Mouse (Mus musculus) stomach, embryonic 16.5 days (tissue): ENCODE results near the gene Hhat. TPM values are rescaled to one million over a fixed set of nuclear protein-coding genes. Genes with fewer than 3 reads are reported as not detected.

Experiments
- ATAC-seq: fragments of 200-750 bp; cut with Nextera tagmentation; 2 replicates; pipeline ENCODE4 v1.8.0; 2017; ENCODE audit warnings: moderate number of reproducible peaks, moderate TSS enrichment; ENCODE audit not compliant: insufficient read depth, low FRiP score
- H3K27ac ChIP-seq: fragments of 300-500 bp; sonication (generic); 2 replicates; pipeline ENCODE4 v1.5.1; 2014; ENCODE audit warnings: low read length
- H3K27me3 ChIP-seq: fragments of 300-500 bp; sonication (generic); 2 replicates; pipeline ENCODE4 v1.6.1; 2014; ENCODE audit warnings: low read length, control low read depth, mixed read lengths; ENCODE audit not compliant: control insufficient read depth, insufficient read depth
- H3K36me3 ChIP-seq: fragments of 300-500 bp; sonication (generic); 2 replicates; pipeline ENCODE4 v1.6.1; 2014; ENCODE audit warnings: low read length; ENCODE audit not compliant: control insufficient read depth, insufficient read depth
- H3K4me1 ChIP-seq: fragments of 300-500 bp; sonication (generic); 2 replicates; pipeline ENCODE4 v1.6.1; 2014; ENCODE audit warnings: low read length, control low read depth, mixed read lengths; ENCODE audit not compliant: control insufficient read depth, insufficient read depth
- H3K4me2 ChIP-seq: fragments of 300-500 bp; sonication (generic); 2 replicates; pipeline ENCODE4 v1.6.1; 2014; ENCODE audit warnings: low read depth, low read length, mixed read lengths
- H3K4me3 ChIP-seq: fragments of 300-500 bp; sonication (generic); replicated peaks from 2 replicates; pipeline ENCODE4 v1.5.1; 2014; ENCODE audit warnings: mild to moderate bottlenecking, low read length
- H3K9ac ChIP-seq: fragments of 300-500 bp; sonication (generic); 2 replicates; pipeline ENCODE4 v1.6.1; 2014; ENCODE audit warnings: low read length
- H3K9me3 ChIP-seq: fragments of 300-500 bp; sonication (generic); replicated peaks from 2 replicates; pipeline ENCODE4 v1.6.1; 2016; ENCODE audit warnings: low read length, control low read depth; ENCODE audit not compliant: control insufficient read depth
- WGBS: fragments of 180-500 bp; shearing (Covaris S2); extraction: QIAGEN DNeasy Blood & Tissue Kit; methylation state at CpG from one replicate; pipeline ENCODE4 v1.1.7; 2014; 5-methylcytosine and 5-hydroxymethylcytosine counted together
- polyA plus RNA-seq: library from polyadenylated mRNA; unstranded; fragments of >200 nt; fragmentation: Nextera tagmentation; extraction: Ambion mirVana; gene quantifications from 2 replicates; pipeline ENCODE4 v1.2.1, GENCODE M21; 2015

The Hhat gene
- polyA plus RNA-seq, 1 experiment from 2014 or later, result 8.9 TPM

GRCm38 (mm10) chr1:192692982-192693381, 78.0 kb downstream of the Hhat start:
- Histone ChIP-seq H3K4me1 (no peaks in the 10 kb centered on the region), H3K27ac (no peak overlapping the region), H3K27me3 (no peaks in the 10 kb centered on the region), H3K36me3 (no peaks in the 10 kb centered on the region), H3K9me3 (no peaks in the 10 kb centered on the region), H3K4me2 (no peak overlapping the region), H3K9ac (no peak overlapping the region), H3K4me3 (no peak overlapping the region)
- no peak for ATAC-seq
- 77% methylated on average over 7 of the region's 7 CpGs for WGBS

DNA sequence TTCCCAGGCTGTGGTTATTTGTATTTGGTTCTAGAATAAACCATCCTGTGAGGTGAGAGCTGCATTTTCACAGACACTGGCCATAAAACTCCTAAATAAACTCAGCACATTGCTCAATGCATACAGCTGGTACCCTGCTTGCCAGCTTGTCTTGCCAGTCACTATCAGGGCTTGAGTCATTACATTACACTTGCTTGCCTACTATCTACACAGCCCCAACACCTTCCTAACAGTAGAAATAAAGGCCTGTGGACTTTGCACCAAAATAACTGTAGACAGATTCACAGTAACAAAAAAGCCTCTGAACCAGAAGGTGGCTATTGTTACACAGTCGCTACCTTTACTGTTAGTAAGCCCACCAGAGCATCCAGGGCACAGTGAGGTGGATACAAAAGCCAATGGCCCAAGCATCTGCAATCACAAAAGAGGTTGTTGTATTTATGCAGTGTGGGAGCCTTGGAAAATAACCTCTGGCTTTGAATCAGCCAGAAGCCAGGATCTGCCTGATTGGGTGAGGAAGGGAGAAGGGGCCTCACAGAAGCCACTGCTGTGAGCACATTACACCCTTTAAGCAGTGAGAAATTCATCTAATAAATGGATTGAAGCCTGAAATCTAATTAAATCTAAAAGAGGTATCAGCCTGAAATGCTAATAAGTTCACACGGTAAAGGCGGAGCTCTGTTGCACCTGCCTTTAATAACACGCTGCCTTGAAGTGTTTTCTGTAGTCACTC, 88.6 kb downstream of the Hhat start:
- no peak for ATAC-seq
- no peak overlapping the region for H3K9ac ChIP-seq
- H3K4me3 ChIP-seq, result no peak overlapping the region
- no peak overlapping the region for H3K27ac ChIP-seq
- 90% methylated on average over 4 of the region's 4 CpGs for WGBS
- H3K4me2 ChIP-seq, result no peak overlapping the region
- H3K36me3 ChIP-seq, result no peaks in the 10 kb centered on the region; the same call in 1 of the 2 replicates
- H3K27me3 ChIP-seq, result no peaks in the 10 kb centered on the region
- no peaks in the 10 kb centered on the region for H3K9me3 ChIP-seq
- H3K4me1 ChIP-seq, result no peaks in the 10 kb centered on the region

DNA sequence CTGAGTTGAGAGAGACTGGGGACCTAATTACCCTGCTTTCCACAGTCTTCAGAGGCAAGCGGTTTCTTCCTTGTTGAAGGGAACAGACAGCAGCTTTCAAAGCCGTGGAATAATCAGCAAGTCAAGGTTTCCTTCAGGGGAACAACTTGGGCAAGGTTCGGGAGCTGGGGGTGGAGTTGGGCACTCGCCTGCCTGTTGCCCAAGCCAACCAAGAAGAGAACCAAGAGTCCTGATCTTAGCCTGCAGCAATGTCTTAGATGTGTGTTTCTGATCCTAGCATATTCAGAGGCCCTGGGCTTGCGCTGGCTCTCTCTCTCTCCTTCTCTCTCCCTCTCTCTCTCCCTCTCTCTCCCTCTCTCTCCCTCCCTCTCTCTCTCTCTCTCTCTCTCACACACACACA, 93.8 kb downstream of the Hhat start:
- H3K4me3 ChIP-seq, result no peak overlapping the region
- no peak overlapping the region for H3K4me2 ChIP-seq
- WGBS, result 80% methylated on average over 5 of the region's 5 CpGs
- H3K27me3 ChIP-seq, result no peaks in the 10 kb centered on the region
- no peak overlapping the region for H3K27ac ChIP-seq
- H3K4me1 ChIP-seq, result no peaks in the 10 kb centered on the region
- no peaks in the 10 kb centered on the region for H3K9me3 ChIP-seq
- H3K36me3 ChIP-seq, result no peaks in the 10 kb centered on the region
- no peak overlapping the region for H3K9ac ChIP-seq
- ATAC-seq, result no peak

DNA sequence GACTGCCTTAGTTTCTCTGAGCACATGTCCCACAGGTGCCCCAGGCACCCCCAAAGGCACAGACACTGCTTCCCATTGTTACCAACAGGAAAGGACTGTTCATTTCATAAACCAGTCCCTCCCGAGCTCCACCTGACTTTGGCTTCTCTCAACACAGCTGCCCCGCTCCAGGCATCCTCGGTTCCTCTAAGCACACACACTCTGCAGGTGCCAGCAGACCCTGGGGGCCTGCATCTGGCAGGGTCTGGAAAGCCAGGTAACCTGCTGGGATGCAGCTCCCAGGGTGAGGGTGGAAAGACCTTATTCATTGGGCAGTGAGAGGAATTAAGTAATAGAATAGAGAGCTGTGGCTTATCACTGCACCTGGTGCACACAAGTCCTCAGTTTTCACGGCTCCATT, 107.4 kb downstream of the Hhat start:
- no peak for ATAC-seq
- no peaks in the 10 kb centered on the region for H3K36me3 ChIP-seq
- H3K9ac ChIP-seq, result no peak overlapping the region
- H3K9me3 ChIP-seq, result no peaks in the 10 kb centered on the region
- no peaks in the 10 kb centered on the region for H3K27me3 ChIP-seq
- no peak overlapping the region for H3K4me2 ChIP-seq
- WGBS, result 40% methylated on average over 4 of the region's 4 CpGs
- H3K27ac ChIP-seq, result no peak overlapping the region
- H3K4me3 ChIP-seq, result no peak overlapping the region
- no peaks in the 10 kb centered on the region for H3K4me1 ChIP-seq

- WGBS, result 60% methylated on average over 5 of the region's 5 CpGs
- H3K27me3 ChIP-seq, result no peaks in the 10 kb centered on the region
These were observed 107.9 kb downstream of the Hhat start for GRCm38 (mm10) chr1:192663092-192663491.

DNA sequence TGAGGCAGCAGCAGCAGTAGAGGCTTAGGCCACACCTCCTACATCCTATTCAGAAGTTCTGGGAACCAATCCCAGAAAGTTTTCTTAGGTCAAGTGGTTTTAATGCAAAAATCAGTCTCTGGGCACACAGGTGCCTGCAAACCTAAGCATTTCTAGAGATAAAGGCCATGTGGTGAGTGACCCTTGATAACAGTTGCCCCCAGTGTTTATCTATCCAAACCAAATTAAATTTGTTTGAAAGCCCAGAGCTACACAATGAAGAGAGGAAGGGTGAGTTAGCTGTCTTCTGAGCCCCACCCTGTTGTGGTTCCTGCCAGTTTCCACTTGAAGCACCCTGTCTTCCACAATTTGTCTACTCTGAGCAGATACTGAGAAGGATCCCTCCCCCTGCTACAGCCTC, 109.4 kb downstream of the Hhat start:
- Histone ChIP-seq H3K4me3 (no peak overlapping the region), H3K4me2 (no peak overlapping the region), H3K36me3 (no peaks in the 10 kb centered on the region), H3K27me3 (no peaks in the 10 kb centered on the region), H3K4me1 (no peaks in the 10 kb centered on the region), H3K9me3 (no peaks in the 10 kb centered on the region), H3K27ac (no peak overlapping the region), H3K9ac (no peak overlapping the region)
- ATAC-seq, result no peak

More at GRCm38 (mm10) chr1:192663092-192663491, 107.9 kb downstream of the Hhat start:
- no peak for ATAC-seq
- H3K9ac ChIP-seq, result no peak overlapping the region
- no peaks in the 10 kb centered on the region for H3K36me3 ChIP-seq
- H3K27ac ChIP-seq, result no peak overlapping the region
- H3K9me3 ChIP-seq, result no peaks in the 10 kb centered on the region
- no peak overlapping the region for H3K4me3 ChIP-seq
- H3K4me1 ChIP-seq, result no peaks in the 10 kb centered on the region
- H3K4me2 ChIP-seq, result no peak overlapping the region

DNA sequence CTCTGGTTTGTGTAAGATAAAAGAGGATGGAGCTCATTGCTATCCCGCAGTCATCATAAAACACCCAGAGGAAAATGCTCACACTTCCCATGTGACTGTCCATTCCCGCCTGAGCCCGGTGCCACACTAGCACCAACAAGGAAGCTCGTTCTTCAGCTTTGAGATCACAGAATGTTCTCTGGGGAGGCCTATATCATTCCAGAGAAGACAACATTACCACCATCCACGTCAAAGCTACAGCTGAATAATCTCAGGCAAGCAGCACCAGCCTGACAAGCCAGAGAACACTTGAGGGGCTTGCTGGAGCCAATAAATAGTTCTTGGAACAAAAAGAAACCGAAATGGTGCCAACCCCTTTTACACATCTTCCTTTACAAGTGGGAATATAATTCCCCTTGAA, 113.6 kb downstream of the Hhat start:
- H3K4me3 ChIP-seq, result no peak overlapping the region
- WGBS, result 76% methylated on average over 6 of the region's 6 CpGs
- no peaks in the 10 kb centered on the region for H3K27me3 ChIP-seq
- no peak overlapping the region for H3K27ac ChIP-seq
- ATAC-seq, result no peak
- H3K4me2 ChIP-seq, result no peak overlapping the region
- no peaks in the 10 kb centered on the region for H3K36me3 ChIP-seq
- no peaks in the 10 kb centered on the region for H3K9me3 ChIP-seq
- no peak overlapping the region for H3K9ac ChIP-seq
- no peaks in the 10 kb centered on the region for H3K4me1 ChIP-seq

DNA sequence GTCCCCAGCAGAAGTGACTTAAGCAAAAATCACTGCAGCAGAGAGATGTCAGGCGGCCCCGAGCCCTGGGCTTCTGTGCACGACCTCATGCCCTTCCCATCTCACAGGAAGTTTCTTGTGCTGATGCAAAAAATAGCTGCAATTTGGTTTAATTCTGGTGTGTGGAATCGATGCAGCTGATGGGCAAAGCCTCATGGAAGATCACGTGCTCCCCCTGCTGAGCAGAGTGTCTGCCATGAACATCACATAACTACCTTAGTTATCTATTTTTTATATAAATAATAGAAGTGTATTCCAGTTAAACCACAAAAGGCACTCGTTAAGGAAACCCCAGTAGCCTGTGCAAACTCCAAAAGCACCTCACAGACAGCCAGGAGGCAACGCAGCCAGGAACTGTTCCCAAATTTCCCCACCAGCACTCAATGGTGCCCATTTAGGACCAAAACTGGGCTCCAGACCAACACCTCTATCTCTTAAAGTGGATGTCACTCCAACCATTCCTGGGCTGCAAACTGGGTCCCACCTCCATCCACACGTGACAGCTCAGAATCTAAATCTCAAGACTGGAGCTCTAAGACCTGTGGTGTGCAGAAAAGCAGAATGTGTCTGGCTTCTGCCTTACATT, 118.9 kb downstream of the Hhat start:
- ATAC-seq, result no peak
- no peaks in the 10 kb centered on the region for H3K27me3 ChIP-seq

GRCm38 (mm10) chr1:192650586-192650985, 120.4 kb downstream of the Hhat start:
- Histone ChIP-seq H3K27me3 (no peaks in the 10 kb centered on the region), H3K9ac (no peak overlapping the region), H3K27ac (no peak overlapping the region), H3K4me1 (no peaks in the 10 kb centered on the region), H3K36me3 (no peaks in the 10 kb centered on the region), H3K9me3 (no peaks in the 10 kb centered on the region), H3K4me2 (no peak overlapping the region), H3K4me3 (no peak overlapping the region)
- no peak for ATAC-seq
- WGBS, result 67% methylated on average over 7 of the region's 7 CpGs

More for the DNA sequence above, 118.9 kb downstream of the Hhat start:
- no peaks in the 10 kb centered on the region for H3K9me3 ChIP-seq
- WGBS, result 67% methylated on average over 8 of the region's 8 CpGs
- no peak overlapping the region for H3K4me3 ChIP-seq
- H3K27ac ChIP-seq, result no peak overlapping the region
- no peaks in the 10 kb centered on the region for H3K4me1 ChIP-seq
- no peak overlapping the region for H3K9ac ChIP-seq
- H3K36me3 ChIP-seq, result no peaks in the 10 kb centered on the region
- H3K4me2 ChIP-seq, result no peak overlapping the region
